Mouse (Mus musculus): Measurements from ENCODE around the gene Tmem168.

GRCm38 (mm10) chr6:13614568-13614967 lies 6.7 kb upstream of the Tmem168 start:
- TF ChIP-seq POLR2A (IDR thresholded peaks at IDR 0.05; ENCODE audit: control insufficient read depth, low read depth, low read length) (no peak), CTCF (IDR thresholded peaks at IDR 0.05; ENCODE audit: control insufficient read depth, insufficient read depth, insufficient replicate concordance, low read depth, low read length) (no peak)

All from testis, adult 2 months (tissue).